Mouse (Mus musculus) forebrain, embryonic 15.5 days (tissue): ENCODE results near the gene Ugt1a6b. TPM values are rescaled to one million over a fixed set of nuclear protein-coding genes. Genes with fewer than 3 reads are reported as not detected.
"Not testable (repeated sequence)": the region's sequence is repeated elsewhere in the genome, so short reads cannot be mapped to it uniquely, and the experiment has no call there.

Experiments used
- ATAC-seq: fragments of 200-750 bp; cut with Nextera tagmentation; replicated peaks from 2 replicates; pipeline ENCODE4 v1.8.0; 2017; ENCODE audit warnings: mild to moderate bottlenecking, moderate TSS enrichment, moderate library complexity
- H3K27ac ChIP-seq: fragments of 300-500 bp; sonication (generic); replicated peaks from 2 replicates; pipeline ENCODE4 v1.5.1; 2015; ENCODE audit warnings: mild to moderate bottlenecking, inconsistent platforms
- H3K27me3 ChIP-seq: fragments of 300-500 bp; sonication (generic); 2 replicates; pipeline ENCODE4 v1.6.1; 2015; ENCODE audit warnings: inconsistent platforms
- H3K36me3 ChIP-seq: fragments of 300-500 bp; sonication (generic); 2 replicates; pipeline ENCODE4 v1.6.1; 2015; ENCODE audit warnings: mild to moderate bottlenecking, inconsistent platforms
- H3K4me1 ChIP-seq: fragments of 300-500 bp; sonication (generic); 2 replicates; pipeline ENCODE4 v1.6.1; 2015; ENCODE audit warnings: inconsistent platforms
- H3K4me2 ChIP-seq: fragments of 300-500 bp; sonication (generic); replicated peaks from 2 replicates; pipeline ENCODE4 v1.6.1; 2015; ENCODE audit warnings: mild to moderate bottlenecking, inconsistent platforms
- H3K4me3 ChIP-seq: fragments of 300-500 bp; sonication (generic); 2 replicates; pipeline ENCODE4 v1.5.1; 2015; ENCODE audit warnings: mild to moderate bottlenecking, inconsistent platforms
- H3K9ac ChIP-seq: fragments of 300-500 bp; sonication (generic); replicated peaks from 2 replicates; pipeline ENCODE4 v1.6.1; 2015; ENCODE audit warnings: mild to moderate bottlenecking, inconsistent platforms
- H3K9me3 ChIP-seq: fragments of 300-500 bp; sonication (generic); 2 replicates; pipeline ENCODE4 v1.6.1; 2016; ENCODE audit warnings: inconsistent platforms
- WGBS: fragments of 180-500 bp; shearing (Covaris S2); methylation state at CpG from one replicate; pipeline ENCODE4 v1.1.7; 2015; ENCODE audit warnings: mixed read lengths; 5-methylcytosine and 5-hydroxymethylcytosine counted together
- polyA plus RNA-seq: library from polyadenylated mRNA; unstranded; fragments of >200 nt; fragmentation: Nextera tagmentation; extraction: Ambion mirVana; gene quantifications from 2 replicates; pipeline ENCODE4 v1.2.1, GENCODE M21; 2015

Ugt1a6b gene
- polyA plus RNA-seq, result 2.1 and 2.3 TPM in 2 replicates

DNA sequence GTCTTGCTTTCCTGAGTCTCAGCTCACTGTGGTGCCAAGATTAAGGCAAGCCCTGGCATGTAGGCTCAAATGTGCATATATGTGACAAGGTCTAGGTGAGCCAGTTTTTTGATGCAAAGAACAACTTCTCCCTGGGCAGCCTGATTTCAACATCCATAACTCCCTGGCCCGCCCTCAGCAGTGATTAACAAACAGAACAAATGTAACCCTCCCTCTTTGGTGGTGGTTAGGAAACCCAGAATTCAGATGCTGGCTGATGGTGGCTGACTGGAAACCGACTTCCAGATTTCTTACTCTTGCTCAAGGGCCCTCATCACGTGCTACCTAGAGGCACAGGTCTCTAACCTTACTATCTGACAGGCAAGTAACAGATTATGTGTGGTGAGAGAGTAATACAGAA, at the start of gene Ugt1a6b:
Gene Ugt1a6b (plus strand): TSS at position 234 of the 400 bp plus-strand sequence.
- not testable (repeated sequence) for H3K36me3 ChIP-seq, ATAC-seq, H3K9me3 ChIP-seq, H3K27me3 ChIP-seq, H3K27ac ChIP-seq, H3K4me1 ChIP-seq, H3K4me3 ChIP-seq, H3K4me2 ChIP-seq, H3K9ac ChIP-seq
- WGBS, result 77% methylated on average over 3 of the region's 3 CpGs

DNA sequence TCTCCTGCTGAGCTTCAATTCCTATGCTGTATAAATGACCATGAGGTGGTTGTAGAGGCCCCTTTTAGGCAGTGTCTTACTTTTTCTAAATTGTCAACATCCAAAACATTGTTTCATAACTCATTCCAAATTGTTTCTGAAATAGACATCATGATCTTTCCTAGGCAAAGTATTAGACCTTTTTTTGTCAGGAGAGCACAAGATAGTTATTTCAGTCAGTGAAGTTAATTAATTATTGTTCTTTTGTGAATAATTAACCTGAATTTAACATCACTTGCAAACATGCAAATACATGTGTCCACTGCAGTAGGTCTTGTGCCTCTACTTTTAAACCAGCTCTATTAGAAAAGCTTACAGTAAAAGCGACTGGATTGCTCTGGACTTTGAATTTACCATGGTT, 48.0 kb upstream of the Ugt1a6b start, which contains the start of gene Ugt1a10:
Gene Ugt1a10 (plus strand): TSS at position 301 of the 400 bp plus-strand sequence.
- Histone ChIP-seq H3K27ac (no peak within 1 kb of the TSS), H3K36me3 (no peaks in the 10 kb centered on the region), H3K9me3 (no peaks in the 10 kb centered on the region), H3K4me3 (no peak within 1 kb of the TSS), H3K4me2 (no peak within 1 kb of the TSS), H3K4me1 (no peaks in the 10 kb centered on the region), H3K9ac (no peak within 1 kb of the TSS), H3K27me3 (no peaks in the 10 kb centered on the region)
- no peak for ATAC-seq
- WGBS, result 75% methylated on average over 1 of the region's 1 CpGs

DNA sequence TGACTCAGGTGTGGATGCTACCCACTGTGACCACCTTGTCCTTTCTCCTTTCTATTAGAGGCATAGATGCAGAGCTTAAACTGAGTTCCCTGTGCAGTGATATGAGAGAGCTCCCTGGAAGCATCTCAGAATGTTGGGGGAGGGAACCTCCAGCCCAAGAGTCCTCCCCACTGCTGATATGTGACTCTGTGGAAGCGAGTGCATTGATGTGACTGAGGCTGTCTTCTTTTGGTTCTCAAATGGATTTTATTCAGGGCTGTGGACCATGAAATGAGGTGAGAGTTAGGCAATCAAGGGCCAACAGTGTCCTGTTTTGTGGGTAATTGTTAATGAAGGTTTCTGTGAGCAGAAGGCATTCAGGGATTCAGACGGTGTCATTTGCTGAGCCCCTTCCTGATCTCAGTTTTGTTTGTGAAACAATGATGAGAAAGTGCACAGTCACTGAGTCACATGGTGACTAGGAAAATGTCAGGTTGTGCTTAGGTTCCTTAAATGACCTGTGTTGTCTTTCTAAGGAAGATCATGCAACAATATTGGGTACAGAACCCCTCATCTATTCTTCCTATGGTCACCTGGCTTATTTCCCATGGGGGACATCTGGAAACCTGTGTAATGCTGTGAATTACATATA, 36.5 kb upstream of the Ugt1a6b start:
- H3K36me3 ChIP-seq, ATAC-seq, H3K9ac ChIP-seq, H3K27ac ChIP-seq, H3K9me3 ChIP-seq, H3K4me1 ChIP-seq, H3K4me2 ChIP-seq, H3K27me3 ChIP-seq, H3K4me3 ChIP-seq: not testable (repeated sequence)
- WGBS, result 38% methylated on average over 1 of the region's 2 CpGs

DNA sequence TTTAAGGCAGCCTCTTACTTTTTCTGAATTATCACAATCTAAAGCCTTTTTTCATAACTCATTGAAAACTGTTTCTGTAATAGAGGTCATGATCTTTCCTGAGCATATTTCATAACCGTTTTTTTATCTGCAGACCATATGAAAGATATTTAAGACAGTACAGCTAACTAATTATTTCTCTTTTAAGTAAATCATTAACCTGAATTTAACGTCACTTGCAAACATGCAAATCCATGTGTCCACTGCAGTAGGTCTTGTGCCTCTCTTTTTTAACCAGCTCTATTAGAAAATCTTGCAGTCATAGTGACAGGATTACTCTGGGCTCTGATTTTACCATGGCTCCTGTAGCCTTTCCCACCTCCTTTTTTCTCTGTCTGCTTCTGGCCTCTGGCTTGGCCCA, 32.6 kb upstream of the Ugt1a6b start, which contains the start of gene Ugt1a9:
Gene Ugt1a9 (plus strand): TSS at position 306 of the 400 bp plus-strand sequence.
- no peak for ATAC-seq
- Histone ChIP-seq H3K27ac (no peak within 1 kb of the TSS), H3K9ac (no peak within 1 kb of the TSS), H3K36me3 (no peaks in the 10 kb centered on the region), H3K4me1 (no peaks in the 10 kb centered on the region), H3K4me2 (no peak within 1 kb of the TSS), H3K4me3 (no peak within 1 kb of the TSS), H3K9me3 (no peaks in the 10 kb centered on the region), H3K27me3 (no peaks in the 10 kb centered on the region)
- 83% methylated on average over 2 of the region's 2 CpGs for WGBS

DNA sequence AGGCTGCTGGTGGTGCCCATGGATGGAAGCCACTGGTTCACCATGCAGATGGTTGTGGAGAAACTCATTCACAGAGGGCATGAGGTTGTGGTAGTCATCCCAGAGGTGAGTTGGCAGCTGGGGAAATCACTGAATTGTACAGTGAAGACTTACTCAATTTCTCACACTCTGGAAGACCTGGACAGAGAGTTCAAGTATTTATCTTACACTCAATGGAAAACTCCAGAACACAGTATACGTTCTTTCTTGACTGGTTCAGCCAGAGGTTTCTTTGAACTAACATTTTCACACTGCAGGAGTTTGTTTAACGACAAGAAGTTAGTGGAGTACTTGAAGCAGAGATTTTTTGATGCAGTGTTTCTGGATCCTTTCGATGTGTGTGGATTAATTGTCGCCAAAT, 32.1 kb upstream of the Ugt1a6b start:
- H3K9ac ChIP-seq, result no peak overlapping the region
- H3K4me3 ChIP-seq, result no peak overlapping the region
- 86% methylated on average over 4 of the region's 4 CpGs for WGBS
- H3K27ac ChIP-seq, result no peak overlapping the region
- no peaks in the 10 kb centered on the region for H3K27me3 ChIP-seq
- no peaks in the 10 kb centered on the region for H3K36me3 ChIP-seq
- no peaks in the 10 kb centered on the region for H3K4me1 ChIP-seq
- H3K4me2 ChIP-seq, result no peak overlapping the region
- ATAC-seq, result no peak
- no peaks in the 10 kb centered on the region for H3K9me3 ChIP-seq

DNA sequence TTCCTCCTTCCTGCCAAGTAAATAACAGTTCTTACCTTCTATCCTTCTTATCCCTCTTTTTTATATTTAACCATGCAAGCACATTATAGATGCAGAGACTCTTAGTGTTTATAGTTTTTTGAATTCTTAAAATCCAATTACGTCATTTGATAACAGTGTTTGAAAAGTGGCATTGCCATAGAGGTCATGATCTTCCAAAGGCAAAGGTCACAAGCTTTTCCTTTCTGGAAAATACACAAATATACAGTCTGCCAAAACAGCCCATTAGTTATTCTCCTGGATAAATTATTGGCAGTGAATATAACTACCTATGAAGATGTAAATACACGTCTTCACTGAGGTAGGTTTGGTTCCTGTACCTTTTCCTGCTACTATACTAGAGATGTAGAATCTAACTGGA, 28.6 kb upstream of the Ugt1a6b start:
- no peaks in the 10 kb centered on the region for H3K9me3 ChIP-seq
- no peak overlapping the region for H3K4me2 ChIP-seq
- no peak overlapping the region for H3K27ac ChIP-seq
- no peak overlapping the region for H3K9ac ChIP-seq
- ATAC-seq, result no peak
- no peak overlapping the region for H3K4me3 ChIP-seq
- H3K36me3 ChIP-seq, result no peaks in the 10 kb centered on the region
- H3K4me1 ChIP-seq, result no peaks in the 10 kb centered on the region
- WGBS, result 89% methylated on average over 2 of the region's 2 CpGs
- H3K27me3 ChIP-seq, result no peaks in the 10 kb centered on the region

DNA sequence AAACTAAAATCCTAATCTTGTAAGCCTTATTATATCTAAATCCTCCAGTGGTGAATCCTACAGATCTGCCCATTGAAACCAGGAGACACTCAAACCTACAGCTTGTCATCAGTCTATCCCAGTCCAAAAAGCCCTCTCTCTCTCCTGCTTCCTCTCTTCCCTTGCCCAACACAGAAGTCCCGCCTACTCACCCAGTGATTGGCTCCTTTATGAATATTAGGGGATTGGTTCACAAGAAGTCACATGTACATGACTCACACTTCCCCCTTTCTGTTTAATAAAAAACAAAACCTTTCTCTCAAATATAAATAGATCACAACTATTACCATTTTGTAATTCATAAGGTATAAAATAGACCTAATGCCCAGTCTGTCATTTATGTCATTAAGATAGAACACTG, 25.9 kb upstream of the Ugt1a6b start:
- ATAC-seq, result no peak
- no peak overlapping the region for H3K9ac ChIP-seq
- H3K9me3 ChIP-seq, result no peaks in the 10 kb centered on the region
- H3K4me1 ChIP-seq, result no peaks in the 10 kb centered on the region
- whole genome bisulfite sequencing, result 91% methylated on average over 1 of the region's 1 CpGs
- H3K27me3 ChIP-seq, result no peaks in the 10 kb centered on the region
- H3K4me3 ChIP-seq, result no peak overlapping the region
- no peak overlapping the region for H3K4me2 ChIP-seq
- no peaks in the 10 kb centered on the region for H3K36me3 ChIP-seq
- no peak overlapping the region for H3K27ac ChIP-seq

DNA sequence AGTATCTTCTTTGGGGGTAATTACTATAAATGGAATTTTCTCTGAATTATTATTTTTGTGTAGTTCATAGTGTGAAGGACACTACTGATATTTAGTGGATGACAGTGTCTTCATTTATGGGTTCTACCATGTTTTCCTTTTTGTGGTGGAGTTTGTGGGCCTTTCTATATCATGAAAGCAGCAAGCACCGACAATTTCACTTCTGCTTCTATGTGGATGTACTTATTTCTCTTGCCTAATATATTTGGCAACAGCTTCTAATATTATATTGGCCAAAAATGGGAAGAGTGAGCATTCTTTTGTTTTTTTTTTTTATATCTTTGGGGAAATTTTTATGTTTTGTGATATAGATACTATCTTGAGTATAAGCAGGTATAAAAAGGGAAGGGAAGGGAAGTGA, 21.4 kb upstream of the Ugt1a6b start:
- H3K9ac ChIP-seq, result no peak overlapping the region
- no peaks in the 10 kb centered on the region for H3K4me1 ChIP-seq
- WGBS, result 90% methylated on average over 1 of the region's 1 CpGs
- H3K27me3 ChIP-seq, result no peaks in the 10 kb centered on the region
- ATAC-seq, result no peak
- H3K36me3 ChIP-seq, result no peaks in the 10 kb centered on the region
- no peaks in the 10 kb centered on the region for H3K9me3 ChIP-seq
- no peak overlapping the region for H3K27ac ChIP-seq
- H3K4me2 ChIP-seq, result no peak overlapping the region
- no peak overlapping the region for H3K4me3 ChIP-seq

DNA sequence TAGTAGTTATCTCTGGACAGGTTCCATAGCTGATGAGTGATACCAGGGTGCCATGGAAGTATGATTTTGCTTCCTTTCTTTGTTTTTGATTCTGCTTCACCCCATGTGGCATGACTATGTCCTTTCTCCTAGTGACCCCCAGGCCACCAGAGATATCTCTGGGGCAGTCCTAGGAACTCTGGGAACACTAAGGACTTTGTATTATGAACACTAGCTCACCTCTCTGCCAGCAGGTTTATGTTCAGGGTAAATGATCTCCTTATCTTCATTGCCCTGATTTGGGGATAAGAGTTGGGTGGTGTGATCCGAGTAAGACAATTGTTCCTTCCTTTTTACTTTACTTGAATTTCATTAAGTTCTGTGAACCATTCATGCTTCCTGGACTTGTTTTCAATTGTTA, 16.9 kb upstream of the Ugt1a6b start:
- Histone ChIP-seq H3K9ac (no peak overlapping the region), H3K27me3 (no peaks in the 10 kb centered on the region), H3K4me3 (no peak overlapping the region), H3K27ac (no peak overlapping the region), H3K4me2 (no peak overlapping the region), H3K4me1 (no peaks in the 10 kb centered on the region), H3K9me3 (no peaks in the 10 kb centered on the region), H3K36me3 (no peaks in the 10 kb centered on the region)
- WGBS, result 81% methylated on average over 1 of the region's 1 CpGs
- ATAC-seq, result no peak

DNA sequence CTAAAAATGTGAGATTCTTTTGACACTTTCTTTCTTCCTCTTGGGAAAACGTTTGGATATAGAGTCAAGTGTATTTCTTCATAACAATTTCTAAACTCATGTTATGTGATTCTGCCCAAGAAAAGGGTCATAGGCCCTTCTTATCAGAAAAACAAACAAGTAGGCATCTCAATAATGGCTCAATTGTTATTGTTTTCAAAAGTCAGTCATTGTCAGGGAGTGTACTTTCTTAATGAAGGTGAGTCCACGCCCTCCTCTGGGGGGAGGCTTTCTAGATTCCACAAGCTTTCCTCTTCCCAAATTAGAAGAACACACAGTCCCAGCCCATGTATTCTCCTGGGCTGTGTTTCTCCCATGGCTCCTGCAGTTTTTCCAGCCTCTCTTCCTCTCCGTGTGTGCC, 15.5 kb upstream of the Ugt1a6b start, which contains the start of gene Ugt1a8:
Gene Ugt1a8 (plus strand): TSS at position 301 of the 400 bp plus-strand sequence.
- H3K9ac ChIP-seq, result no peak within 1 kb of the TSS
- no peaks in the 10 kb centered on the region for H3K9me3 ChIP-seq
- 78% methylated on average over 3 of the region's 3 CpGs for WGBS
- H3K4me2 ChIP-seq, result no peak within 1 kb of the TSS
- H3K27ac ChIP-seq, result no peak within 1 kb of the TSS
- H3K4me1 ChIP-seq, result no peaks in the 10 kb centered on the region
- no peak within 1 kb of the TSS for H3K4me3 ChIP-seq
- no peaks in the 10 kb centered on the region for H3K36me3 ChIP-seq
- ATAC-seq, result no peak
- no peaks in the 10 kb centered on the region for H3K27me3 ChIP-seq

DNA sequence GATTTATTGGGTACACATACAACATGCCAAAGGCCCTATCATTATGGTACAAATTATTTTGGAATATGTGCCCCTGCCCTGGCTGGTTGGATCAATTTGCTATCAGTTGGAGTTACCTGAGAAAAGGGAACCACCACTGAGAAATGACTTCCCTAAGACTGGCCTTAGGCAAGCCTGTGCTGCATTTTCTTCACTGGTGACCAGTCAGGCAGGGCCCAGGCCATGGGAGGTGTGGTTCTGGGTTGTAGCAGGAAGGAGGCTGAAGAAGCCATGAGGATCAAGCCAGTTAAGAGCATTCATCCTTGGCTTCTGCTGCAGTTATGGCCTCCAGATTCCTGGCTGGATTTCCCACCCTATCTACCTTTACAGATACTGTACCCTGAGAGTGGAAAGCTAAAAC, 10.7 kb upstream of the Ugt1a6b start:
- Histone ChIP-seq H3K4me2 (no peak overlapping the region), H3K36me3 (no peaks in the 10 kb centered on the region), H3K27ac (no peak overlapping the region), H3K27me3 (no peaks in the 10 kb centered on the region), H3K4me3 (no peak overlapping the region), H3K4me1 (no peaks in the 10 kb centered on the region), H3K9ac (no peak overlapping the region), H3K9me3 (no peaks in the 10 kb centered on the region)
- no peak for ATAC-seq

DNA sequence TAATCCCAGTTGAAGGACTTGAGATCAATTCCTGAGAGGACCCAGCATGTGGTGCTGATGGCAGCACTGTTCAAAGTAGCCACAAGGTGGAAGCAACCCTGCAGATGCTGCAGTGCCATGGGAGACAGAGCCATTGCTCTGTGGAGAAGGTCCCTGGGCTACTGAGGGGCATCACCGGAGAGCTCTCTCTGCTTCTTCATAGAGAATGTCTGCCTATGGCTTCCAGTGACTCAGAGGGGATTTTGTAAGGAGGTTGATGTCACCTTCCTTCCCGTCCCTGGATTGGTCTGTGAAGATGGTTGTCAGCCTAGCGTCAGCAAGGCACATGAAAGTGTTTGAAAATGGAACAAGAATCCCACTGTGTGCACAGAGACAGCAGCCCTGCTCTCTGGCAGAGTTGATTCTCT, 8.8 kb upstream of the Ugt1a6b start:
- H3K4me3 ChIP-seq, H3K36me3 ChIP-seq, H3K27me3 ChIP-seq, H3K4me1 ChIP-seq, H3K9ac ChIP-seq, H3K4me2 ChIP-seq, ATAC-seq, H3K9me3 ChIP-seq, H3K27ac ChIP-seq: not testable (repeated sequence)
- 85% methylated on average over 3 of the region's 3 CpGs for WGBS

DNA sequence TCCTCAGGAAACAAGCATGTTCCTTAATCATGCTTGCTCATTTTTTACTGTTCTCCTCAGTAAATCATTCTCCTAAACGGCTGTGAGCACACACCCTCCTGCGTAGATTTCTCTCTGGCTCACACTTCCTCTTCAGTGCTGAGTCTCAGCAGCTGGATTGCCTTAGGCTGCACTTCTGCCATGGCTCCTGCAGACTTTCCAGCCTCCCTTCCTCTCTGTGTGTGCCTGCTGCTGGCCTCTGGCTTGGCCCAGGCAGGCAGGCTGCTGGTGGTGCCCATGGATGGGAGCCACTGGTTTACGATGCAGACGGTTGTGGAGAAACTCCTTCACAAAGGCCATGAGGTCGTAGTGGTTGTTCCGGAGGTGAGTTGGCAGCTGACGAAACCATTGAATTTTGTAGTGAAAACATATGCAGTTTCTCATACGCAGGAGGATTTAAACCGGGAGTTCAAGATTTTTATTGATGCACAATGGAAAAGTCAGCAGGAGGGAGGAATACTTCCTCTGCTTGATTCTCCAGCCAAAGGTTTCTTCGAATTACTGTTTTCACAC, 8.0 kb upstream of the Ugt1a6b start, which contains the start of gene Ugt1a7c:
Gene Ugt1a7c (plus strand): TSS at position 122 of the 552 bp plus-strand sequence.
- H3K4me1 ChIP-seq, result no peaks in the 10 kb centered on the region
- H3K27me3 ChIP-seq, result no peaks in the 10 kb centered on the region
- no peak within 1 kb of the TSS for H3K27ac ChIP-seq
- H3K9me3 ChIP-seq, result no peaks in the 10 kb centered on the region
- WGBS, result 70% methylated on average over 10 of the region's 10 CpGs
- H3K36me3 ChIP-seq, result no peaks in the 10 kb centered on the region
- no peak within 1 kb of the TSS for H3K9ac ChIP-seq
- H3K4me3 ChIP-seq, result no peak within 1 kb of the TSS
- H3K4me2 ChIP-seq, result no peak within 1 kb of the TSS
- no peak for ATAC-seq
